Mouse (Mus musculus) olfactory bulb, adult 2 months (tissue): ENCODE data around the gene Usp28.

Source experiments
- CTCF ChIP-seq: fragments of 200-500 bp; IDR thresholded peaks from 2 replicates; pipeline ENCODE4 v1.5.1; 2012; ENCODE audit warnings: low read depth, mild to moderate bottlenecking, low read length, moderate library complexity; ENCODE audit not compliant: insufficient read depth
- POLR2A ChIP-seq: fragments of 200-500 bp; IDR thresholded peaks from 2 replicates; pipeline ENCODE4 v1.6.1; 2012; ENCODE audit warnings: mild to moderate bottlenecking, low read depth, low read length, moderate library complexity; ENCODE audit not compliant: insufficient read depth

DNA sequence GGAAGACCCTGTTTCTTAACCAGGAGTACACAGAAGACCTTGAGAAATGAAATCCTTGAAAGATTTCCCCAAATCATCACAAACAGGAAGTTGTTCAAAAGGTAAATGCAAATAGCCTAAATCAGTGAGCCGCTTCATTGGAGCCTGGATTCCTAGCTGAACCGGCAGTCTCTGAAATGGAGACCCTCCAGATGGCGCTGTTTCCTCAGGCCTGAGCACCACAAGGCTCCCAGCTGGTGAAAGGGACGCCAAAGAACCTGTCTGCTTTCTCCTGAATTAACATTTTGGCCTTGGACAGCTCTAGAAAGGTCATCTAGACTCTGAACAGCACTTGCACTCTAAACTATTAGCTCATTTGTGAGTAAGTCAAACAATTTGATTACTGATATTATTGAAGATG lies 96.4 kb downstream of the Usp28 start:
- no peak for TF ChIP-seq POLR2A
- peak; percentile 81 for TF ChIP-seq CTCF
